Mouse (Mus musculus) erythroblast, embryonic 14.5 days (primary cell): ENCODE data around the gene Ston1.

Source experiments
- GATA1 ChIP-seq: IDR thresholded peaks from 2 replicates; pipeline ENCODE4 v1.6.1; 2012; ENCODE audit warnings: low read length, inconsistent platforms, mixed read lengths
- TAL1 ChIP-seq: IDR thresholded peaks from 3 replicates; pipeline ENCODE4 v1.6.1; 2012; ENCODE audit warnings: low read length, inconsistent platforms, mixed read lengths

GRCm38 (mm10) chr17:88675310-88676309, 78.1 kb downstream of the Ston1 start:
- TF ChIP-seq GATA1, result no peak
- no peak for TF ChIP-seq TAL1
